ENCODE assay signal across 22 mouse cellular contexts in genomic region chr13:89782886-89783285, GRCm38 (mm10). TPM values are rescaled to one million over a fixed set of nuclear protein-coding genes. Genes with fewer than 3 reads are reported as not detected.
DNase-seq lines count a peak whose midpoint lies in the region; ATAC-seq and TF ChIP-seq lines count a peak whose summit lies in the region.
"Had no signal": no experiment of that assay in that cellular context is flagged by ENCODE, and none has a peak within 500 bp of the region (broad histone marks: within the 10 kb centered on the region; RNA-seq: fewer than 3 reads in every experiment).

No protein-coding gene starts in this region.

- no peak overlapping the region for H3K4me3 ChIP-seq in lung, embryonic 14.5 days (ENCODE audit: low read depth, low read length)
- no peak overlapping the region for H3K4me3 ChIP-seq in forebrain, postnatal 0 days (ENCODE audit: low read depth, low read length)
- H3K4me3 ChIP-seq: embryonic facial prominence, embryonic 15.5 days; erythroblast, embryonic 14.5 days; forebrain, embryonic 12.5 days; heart, embryonic 13.5 days had no signal

- peak; percentile 46 for DNase-seq in lung, embryonic 14.5 days
- no peak for DNase-seq in lung, postnatal 25 days (ENCODE audit: low spot score)
- peak; percentile 20 for DNase-seq in MEL-GATA-1-ER (ENCODE audit: extremely low read depth, low read depth)
- peak; percentile 24 for DNase-seq in fibroblast of lung, adult 2 months (ENCODE audit: low read depth)
- no peak for DNase-seq in forebrain, postnatal 0 days
- no peak for DNase-seq in left cerebral cortex, postnatal 14 days (ENCODE audit: low spot score in 2 of 2)
- no peak for DNase-seq in gastrocnemius, postnatal 14 days
- DNase-seq: adrenal gland, postnatal 10 days; cerebellum, adult 11 months; cerebellum, adult 8-10 months; cerebellum, postnatal 14 days; gastrocnemius, postnatal 25 days; heart, adult 11 months; heart, postnatal 36 days had no signal

- H3K27me3 ChIP-seq in lung, embryonic 14.5 days (ENCODE audit: insufficient read depth, low read length), result no peaks in the 10 kb centered on the region
- no peaks in the 10 kb centered on the region for H3K27me3 ChIP-seq in forebrain, postnatal 0 days (ENCODE audit: insufficient read depth, low read length)
- H3K27me3 ChIP-seq: embryonic facial prominence, embryonic 15.5 days; forebrain, embryonic 12.5 days; heart, embryonic 13.5 days had no signal

- H3K27ac ChIP-seq in lung, embryonic 14.5 days (ENCODE audit: low read depth), result no peak overlapping the region
- no peak overlapping the region for H3K27ac ChIP-seq in forebrain, postnatal 0 days (ENCODE audit: low read depth, low read length)
- H3K27ac ChIP-seq: embryonic facial prominence, embryonic 15.5 days; forebrain, embryonic 12.5 days; heart, embryonic 13.5 days had no signal

- 34% methylated on average over 2 of the region's 2 CpGs for WGBS in lung, embryonic 14.5 days
- WGBS in forebrain, postnatal 0 days, result 49% methylated on average over 2 of the region's 2 CpGs

- H3K4me2 ChIP-seq in lung, embryonic 14.5 days, result no peak overlapping the region
- H3K4me2 ChIP-seq in forebrain, postnatal 0 days (ENCODE audit: low read depth), result no peak overlapping the region
- H3K4me2 ChIP-seq: embryonic facial prominence, embryonic 15.5 days; forebrain, embryonic 12.5 days; heart, embryonic 13.5 days had no signal

- intact Hi-C loops in left cerebral cortex, postnatal 14 days (cut with DNase I), result no loop called here
- intact Hi-C loops in gastrocnemius, postnatal 14 days (cut with DNase I; ENCODE audit: low total_unique reads), result no loop called here

- no peaks in the 10 kb centered on the region for H3K36me3 ChIP-seq in lung, embryonic 14.5 days (ENCODE audit: insufficient read depth)
- H3K36me3 ChIP-seq in forebrain, postnatal 0 days (ENCODE audit: insufficient read depth), result no peaks in the 10 kb centered on the region
- H3K36me3 ChIP-seq: embryonic facial prominence, embryonic 15.5 days; forebrain, embryonic 12.5 days; heart, embryonic 13.5 days had no signal

- H3K4me1 ChIP-seq in lung, embryonic 14.5 days (ENCODE audit: insufficient read depth), result no peaks in the 10 kb centered on the region
- no peaks in the 10 kb centered on the region for H3K4me1 ChIP-seq in forebrain, postnatal 0 days (ENCODE audit: insufficient read depth)
- H3K4me1 ChIP-seq: embryonic facial prominence, embryonic 15.5 days; heart, embryonic 13.5 days had no signal

- no peak for TF ChIP-seq CTCF in lung, embryonic 14.5 days (IDR thresholded peaks at IDR 0.05; ENCODE audit: low read depth)
- no peak for TF ChIP-seq CTCF in forebrain, postnatal 0 days (IDR thresholded peaks at IDR 0.05; ENCODE audit: low read depth)

- no peaks in the 10 kb centered on the region for H3K9me3 ChIP-seq in lung, embryonic 14.5 days (ENCODE audit: low read depth, low read length)
- no peaks in the 10 kb centered on the region for H3K9me3 ChIP-seq in forebrain, postnatal 0 days (ENCODE audit: low read length)
- H3K9me3 ChIP-seq: embryonic facial prominence, embryonic 15.5 days; forebrain, embryonic 12.5 days; heart, embryonic 13.5 days had no signal

- H3K9ac ChIP-seq in lung, embryonic 14.5 days, result no peak overlapping the region
- H3K9ac ChIP-seq in forebrain, postnatal 0 days, result no peak overlapping the region
- H3K9ac ChIP-seq: embryonic facial prominence, embryonic 15.5 days; forebrain, embryonic 12.5 days; heart, embryonic 13.5 days had no signal

- ATAC-seq in lung, embryonic 14.5 days (ENCODE audit: insufficient read depth), result no peak
- ATAC-seq in forebrain, postnatal 0 days, result no peak
- ATAC-seq: forebrain, embryonic 16.5 days; hindbrain, embryonic 16.5 days; inflammation-experienced regulatory T-cells, adult 6 months; intestine, postnatal 0 days had no signal

RNA-seq across cellular contexts. Expression of gene Vcan, which starts 40.6 kb away (rescaled TPM):
- polyA plus RNA-seq in lung, embryonic 14.5 days (2014; fragmentation: Nextera tagmentation; extraction: Ambion mirVana), result 77.3 and 77.6 TPM in 2 replicates
- 64.9 and 70.9 TPM in 2 replicates for total RNA-seq in forebrain, postnatal 0 days (2014; rRNA removed)
- polyA plus RNA-seq in forebrain, postnatal 0 days (2015; fragmentation: Nextera tagmentation; extraction: Ambion mirVana), result 18.9 and 25.0 TPM in 2 replicates
- 10 to 100 TPM; 21.2 to 23.3 TPM for total RNA-seq in left cerebral cortex, postnatal 14 days (2021)
- total RNA-seq in gastrocnemius, postnatal 14 days (2021), result 10 to 100 TPM; 19.3 to 27.2 TPM
- polyA plus RNA-seq: erythroblast, embryonic 14.5 days had no signal

Comparison
In these comparisons a context has a peak if more than half of its experiments do, and no peak if none do; other contexts are left out.
1. DNase-seq: peak in lung, embryonic 14.5 days (single experiment), MEL-GATA-1-ER (single experiment) and fibroblast of lung, adult 2 months (single experiment); none in lung, postnatal 25 days (single experiment), forebrain, postnatal 0 days (single experiment), left cerebral cortex, postnatal 14 days (0 of 2) and gastrocnemius, postnatal 14 days (single experiment).